Mouse (Mus musculus) bone marrow, adult 2 months (tissue): ENCODE measurements around the gene Pp2d1. TPM values are rescaled to one million over a fixed set of nuclear protein-coding genes. Genes with fewer than 3 reads are reported as not detected.

Source experiments
- H3K27ac ChIP-seq: fragments of 200-500 bp; 2 replicates; pipeline ENCODE4 v1.5.1; 2012; ENCODE audit warnings: low read depth, mild to moderate bottlenecking, control low read depth, inconsistent platforms, low read length; ENCODE audit not compliant: control insufficient read depth, poor library complexity, insufficient read depth
- H3K4me1 ChIP-seq: fragments of 200-500 bp; 2 replicates; pipeline ENCODE4 v1.6.1; 2011; ENCODE audit warnings: low read length; ENCODE audit not compliant: control insufficient read depth, insufficient read depth
- H3K4me3 ChIP-seq: fragments of 200-500 bp; replicated peaks from 2 replicates; pipeline ENCODE3; 2011; ENCODE audit warnings: mild to moderate bottlenecking, low read depth, low read length, control low read depth; ENCODE audit not compliant: control insufficient read depth
- CTCF ChIP-seq: fragments of 200-500 bp; IDR thresholded peaks from 2 replicates; pipeline ENCODE4 v1.5.1; 2011; ENCODE audit warnings: low read length, control low read depth; ENCODE audit not compliant: control insufficient read depth, insufficient read depth
- POLR2A ChIP-seq: fragments of 200-500 bp; IDR thresholded peaks from 2 replicates; pipeline ENCODE4 v1.6.1; 2011; ENCODE audit warnings: low read depth, mild to moderate bottlenecking, control low read depth, low read length, borderline replicate concordance; ENCODE audit not compliant: control insufficient read depth
- WGBS: fragments of 180-500 bp; shearing (Covaris S2); methylation state at CpG from one replicate; pipeline ENCODE4 v1.1.7; 2018; 5-methylcytosine and 5-hydroxymethylcytosine counted together
- polyA plus RNA-seq: library from polyadenylated mRNA; stranded (reverse); fragments of >200 nt; gene quantifications from 2 replicates; pipeline ENCODE4 v1.2.4, GENCODE M21; 2011; ENCODE audit warnings: low replicate concordance; ENCODE audit not compliant: missing spikeins, insufficient read depth, insufficient read length

The Pp2d1 gene
- polyA plus RNA-seq, 1 experiment: not detected

GRCm38 (mm10) chr17:53568734-53569386, 29.6 kb upstream of the Pp2d1 start:
- 29% methylated on average over 8 of the region's 8 CpGs for WGBS

GRCm38 (mm10) chr17:53568118-53568517, 28.9 kb upstream of the Pp2d1 start:
- peak overlapping the region; percentile 99 for H3K27ac ChIP-seq
- WGBS: under 1% methylated on average over 15 of the region's 15 CpGs
- TF ChIP-seq CTCF (no peak), POLR2A (peak; percentile 83; the same call in 1 of the 2 replicates)
- H3K4me1 ChIP-seq: no peaks in the 10 kb centered on the region; the same call in 1 of the 2 replicates
- H3K4me3 ChIP-seq: peak overlapping the region; percentile 87

More at GRCm38 (mm10) chr17:53568734-53569386, 29.6 kb upstream of the Pp2d1 start:
- no peaks in the 10 kb centered on the region; the same call in 1 of the 2 replicates for H3K4me1 ChIP-seq
- H3K27ac ChIP-seq: peak overlapping the region; percentile 99
- peak overlapping the region; percentile 87 for H3K4me3 ChIP-seq
- no peak for TF ChIP-seq POLR2A
- TF ChIP-seq CTCF: no peak

- peak overlapping the region; percentile 87 for H3K4me3 ChIP-seq
- no peaks in the 10 kb centered on the region; the same call in 1 of the 2 replicates for H3K4me1 ChIP-seq
- H3K27ac ChIP-seq: peak overlapping the region; percentile 99
- WGBS: under 1% methylated on average over 61 of the region's 67 CpGs
- peak; percentile 47; the same call in 1 of the 2 replicates for TF ChIP-seq POLR2A
- TF ChIP-seq CTCF: no peak
Observed at GRCm38 (mm10) chr17:53567346-53568101, 28.3 kb upstream of the Pp2d1 start.

- peak; percentile 92 for TF ChIP-seq POLR2A
- TF ChIP-seq CTCF: peak; percentile 21; the same call in 1 of the 2 replicates
- Histone ChIP-seq H3K4me3 (peak overlapping the region; percentile 87), H3K4me1 (no peaks in the 10 kb centered on the region; the same call in 1 of the 2 replicates), H3K27ac (peak overlapping the region; percentile 99)
- under 1% methylated on average over 36 of the region's 51 CpGs for WGBS
Observed at GRCm38 (mm10) chr17:53566919-53567345, 27.7 kb upstream of the Pp2d1 start.

GRCm38 (mm10) chr17:53566161-53566918, 27.1 kb upstream of the Pp2d1 start, which contains the start of gene Kat2b:
Gene Kat2b (plus strand): TSS chr17:53566861.
- TF ChIP-seq CTCF (no peak), POLR2A (no peak)
- Histone ChIP-seq H3K4me1 (no peaks in the 10 kb centered on the region; the same call in 1 of the 2 replicates), H3K27ac (peak within 1 kb of the TSS; percentile 99), H3K4me3 (peak within 1 kb of the TSS; percentile 87)
- WGBS: under 1% methylated on average over 20 of the region's 20 CpGs

GRCm38 (mm10) chr17:53564837-53565236, 25.6 kb upstream of the Pp2d1 start:
- Histone ChIP-seq H3K4me1 (no peaks in the 10 kb centered on the region; the same call in 1 of the 2 replicates), H3K4me3 (no peak overlapping the region), H3K27ac (no peak overlapping the region)
- 82% methylated on average over 4 of the region's 4 CpGs for WGBS
- TF ChIP-seq CTCF (no peak), POLR2A (no peak)

- WGBS: 85% methylated on average over 4 of the region's 4 CpGs
- Histone ChIP-seq H3K27ac (no peak overlapping the region), H3K4me1 (no peaks in the 10 kb centered on the region; the same call in 1 of the 2 replicates), H3K4me3 (no peak overlapping the region)
- TF ChIP-seq CTCF: no peak
- TF ChIP-seq POLR2A: no peak
Observed at GRCm38 (mm10) chr17:53561458-53562029, 22.3 kb upstream of the Pp2d1 start.

- TF ChIP-seq CTCF: no peak
- no peak for TF ChIP-seq POLR2A
- Histone ChIP-seq H3K27ac (no peak overlapping the region), H3K4me1 (no peaks in the 10 kb centered on the region; the same call in 1 of the 2 replicates), H3K4me3 (no peak overlapping the region)
- 84% methylated on average over 5 of the region's 5 CpGs for WGBS
Observed at GRCm38 (mm10) chr17:53559646-53560045, 20.4 kb upstream of the Pp2d1 start.
